Mouse (Mus musculus) thymus, adult 2 months (tissue): ENCODE results near the gene Lgals7.

Source experiments
- CTCF ChIP-seq: fragments of 200-500 bp; IDR thresholded peaks from 2 replicates; pipeline ENCODE4 v1.5.1; 2012; ENCODE audit warnings: mild to moderate bottlenecking, control low read depth, low read length, moderate library complexity, borderline replicate concordance; ENCODE audit not compliant: control insufficient read depth, poor library complexity, insufficient read depth; ENCODE audit errors: extremely low read depth
- POLR2A ChIP-seq: fragments of 200-500 bp; IDR thresholded peaks from 2 replicates; pipeline ENCODE4 v1.6.1; 2012; ENCODE audit warnings: mild to moderate bottlenecking, low read length, control low read depth, moderate library complexity; ENCODE audit not compliant: control insufficient read depth, poor library complexity, insufficient read depth; ENCODE audit errors: extremely low read depth

DNA sequence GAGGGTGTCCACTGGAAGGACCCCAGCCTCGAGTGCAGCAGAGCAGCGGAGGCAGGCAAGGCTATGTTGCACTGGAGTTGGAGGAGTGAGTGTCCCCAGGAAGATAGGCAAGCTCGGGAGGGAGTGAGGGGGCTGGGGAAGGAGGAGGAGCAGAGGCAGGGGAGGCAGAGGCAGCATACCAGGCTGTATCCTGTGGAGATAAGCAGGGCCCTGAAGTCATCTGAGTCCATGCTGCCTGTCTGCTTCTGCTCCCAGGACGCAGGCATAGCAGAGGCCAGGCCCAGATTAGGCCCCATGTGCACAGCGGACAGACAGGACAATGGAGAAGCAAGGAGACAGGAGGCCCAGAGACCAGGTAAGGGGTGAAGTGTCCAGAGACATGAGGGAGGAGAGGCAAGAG is 31.3 kb downstream of the Lgals7 start:
- TF ChIP-seq POLR2A (no peak), CTCF (no peak)
